Mouse (Mus musculus) midbrain, embryonic 14.5 days (tissue): ENCODE measurements at regions not wholly inside any gene's neighbourhood (a gene's known extent, or its start where the extent isn't known, plus 50 kb on each side); places are given as distances from the start of the nearest gene placed in this dataset.
"Not testable (repeated sequence)": the region's sequence is repeated elsewhere in the genome, so short reads cannot be mapped to it uniquely, and the experiment has no call there.

Source experiments
- ATAC-seq: fragments of 200-750 bp; cut with Nextera tagmentation; 2 replicates; pipeline ENCODE4 v1.8.0; 2017; ENCODE audit warnings: moderate number of reproducible peaks, moderate library complexity; ENCODE audit not compliant: low FRiP score, low TSS enrichment
- DNase-seq: peaks from one replicate; pipeline ENCODE4 v3.0.0-alpha.2; 2015
- H3K27ac ChIP-seq: fragments of 300-500 bp; sonication (generic); replicated peaks from 2 replicates; pipeline ENCODE4 v1.5.1; 2014; ENCODE audit warnings: mild to moderate bottlenecking, low read depth, low read length, moderate library complexity
- H3K27me3 ChIP-seq: fragments of 300-500 bp; sonication (generic); 2 replicates; pipeline ENCODE4 v1.6.1; 2014; ENCODE audit warnings: low read length, control low read depth, mixed read lengths; ENCODE audit not compliant: control insufficient read depth, insufficient read depth
- H3K36me3 ChIP-seq: fragments of 300-500 bp; sonication (generic); 2 replicates; pipeline ENCODE4 v1.6.1; 2014; ENCODE audit warnings: low read length, control low read depth; ENCODE audit not compliant: control insufficient read depth, insufficient read depth
- H3K4me1 ChIP-seq: fragments of 300-500 bp; sonication (generic); 2 replicates; pipeline ENCODE4 v1.6.1; 2014; ENCODE audit warnings: mild to moderate bottlenecking, antibody characterized with exemption, low read length, control low read depth; ENCODE audit not compliant: control insufficient read depth, insufficient read depth
- H3K4me2 ChIP-seq: fragments of 300-500 bp; sonication (generic); 2 replicates; pipeline ENCODE4 v1.6.1; 2014; ENCODE audit warnings: mild to moderate bottlenecking, low read length, moderate library complexity
- H3K4me3 ChIP-seq: fragments of 300-500 bp; sonication (generic); replicated peaks from 2 replicates; pipeline ENCODE4 v1.5.1; 2014; ENCODE audit warnings: low read depth, low read length
- H3K9ac ChIP-seq: fragments of 300-500 bp; sonication (generic); replicated peaks from 2 replicates; pipeline ENCODE4 v1.6.1; 2014; ENCODE audit warnings: mild to moderate bottlenecking, low read length, moderate library complexity
- H3K9me3 ChIP-seq: fragments of 300-500 bp; sonication (generic); 2 replicates; pipeline ENCODE4 v1.6.1; 2016; ENCODE audit warnings: low read length, control low read depth, mixed read lengths; ENCODE audit not compliant: control insufficient read depth
- WGBS: fragments of 180-500 bp; shearing (Covaris S2); extraction: QIAGEN DNeasy Blood & Tissue Kit; methylation state at CpG from one replicate; pipeline ENCODE4 v1.1.7; 2014; 5-methylcytosine and 5-hydroxymethylcytosine counted together

- ATAC-seq, H3K36me3 ChIP-seq, H3K9me3 ChIP-seq, H3K27me3 ChIP-seq, H3K27ac ChIP-seq, H3K9ac ChIP-seq, H3K4me1 ChIP-seq, H3K4me2 ChIP-seq: not testable (repeated sequence)
- H3K4me3 ChIP-seq: peak overlapping the region; percentile 29
- peak; percentile 1 for DNase-seq
- 5% methylated on average over 39 of the region's 53 CpGs for WGBS
These were observed 566.6 kb upstream of the Gm21863 start for GRCm38 (mm10) chr12:19387706-19388105.
